Mouse (Mus musculus) heart, adult 2 months (tissue): ENCODE data around the gene Rufy2.

Experiments used
- CTCF ChIP-seq: fragments of 200-600 bp; IDR thresholded peaks from 2 replicates; pipeline ENCODE4 v1.8.1; 2022; ENCODE audit warnings: antibody characterized with exemption, mild to moderate bottlenecking, moderate library complexity
- EP300 ChIP-seq: fragments of 200-500 bp; IDR thresholded peaks from 2 replicates; pipeline ENCODE4 v1.6.1; 2011; ENCODE audit warnings: low read depth, low read length, control low read depth; ENCODE audit not compliant: insufficient read depth
- POLR2A ChIP-seq: fragments of 200-500 bp; IDR thresholded peaks from 2 replicates; pipeline ENCODE4 v1.6.1; 2011; ENCODE audit warnings: mild to moderate bottlenecking, low read depth, low read length, control low read depth; ENCODE audit not compliant: insufficient read depth

DNA sequence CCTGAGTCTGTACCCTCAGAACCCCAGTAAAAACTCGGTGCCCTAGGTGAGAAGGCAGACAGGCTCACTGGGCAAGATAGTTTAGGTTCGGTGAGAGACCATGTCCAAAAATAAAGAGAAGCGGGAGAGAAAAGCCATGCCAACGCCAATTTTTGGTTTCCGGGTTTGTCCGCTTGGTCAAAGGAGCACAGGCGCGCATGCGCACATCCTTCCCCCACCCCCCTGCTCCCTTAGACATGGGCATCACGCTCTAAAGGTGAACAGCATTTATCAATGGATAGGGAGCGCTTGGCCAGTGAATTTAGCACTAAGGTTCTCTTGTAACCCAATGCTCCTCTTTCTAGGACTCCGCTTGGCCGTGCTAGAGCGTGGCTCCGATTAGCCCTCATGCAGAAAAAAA is 10.6 kb downstream of the Rufy2 start:
- TF ChIP-seq CTCF: no peak
- TF ChIP-seq POLR2A: no peak
- TF ChIP-seq EP300: no peak
